Mouse (Mus musculus) heart, embryonic 11.5 days (tissue): ENCODE results near the gene Nars2. TPM values are rescaled to one million over a fixed set of nuclear protein-coding genes. Genes with fewer than 3 reads are reported as not detected.
A peak's percentile ranks its signal among the peaks of the same experiment; 100 is the strongest.

Experiments
- ATAC-seq: fragments of 200-750 bp; cut with Nextera tagmentation; replicated peaks from 2 replicates; pipeline ENCODE4 v1.8.0; 2017; ENCODE audit warnings: moderate library complexity; ENCODE audit not compliant: insufficient number of reproducible peaks, low FRiP score, low TSS enrichment
- H3K27ac ChIP-seq: fragments of 300-500 bp; sonication (generic); 2 replicates; pipeline ENCODE4 v1.5.1; 2014; ENCODE audit warnings: mild to moderate bottlenecking, low read depth, low read length
- H3K27me3 ChIP-seq: fragments of 300-500 bp; sonication (generic); 2 replicates; pipeline ENCODE4 v1.6.1; 2014; ENCODE audit warnings: mild to moderate bottlenecking, low read length, mixed read lengths; ENCODE audit not compliant: control insufficient read depth, insufficient read depth
- H3K36me3 ChIP-seq: fragments of 300-500 bp; sonication (generic); 2 replicates; pipeline ENCODE4 v1.6.1; 2014; ENCODE audit warnings: mild to moderate bottlenecking, low read length, moderate library complexity, mixed read lengths; ENCODE audit not compliant: control insufficient read depth, insufficient read depth
- H3K4me1 ChIP-seq: fragments of 300-500 bp; sonication (generic); 2 replicates; pipeline ENCODE4 v1.6.1; 2014; ENCODE audit warnings: low read length; ENCODE audit not compliant: control insufficient read depth, insufficient read depth
- H3K4me2 ChIP-seq: fragments of 300-500 bp; sonication (generic); 2 replicates; pipeline ENCODE4 v1.6.1; 2014; ENCODE audit warnings: mild to moderate bottlenecking, moderate library complexity
- H3K4me3 ChIP-seq: fragments of 300-500 bp; sonication (generic); 2 replicates; pipeline ENCODE4 v1.5.1; 2014; ENCODE audit warnings: low read depth, low read length
- H3K9ac ChIP-seq: fragments of 300-500 bp; sonication (generic); 2 replicates; pipeline ENCODE4 v1.6.1; 2014; ENCODE audit warnings: mild to moderate bottlenecking, low read depth, low read length, moderate library complexity
- H3K9me3 ChIP-seq: fragments of 300-500 bp; sonication (generic); replicated peaks from 2 replicates; pipeline ENCODE4 v1.6.1; 2016; ENCODE audit warnings: low read length; ENCODE audit not compliant: control insufficient read depth
- WGBS: fragments of 180-500 bp; shearing (Covaris S2); extraction: QIAGEN DNeasy Blood & Tissue Kit; methylation state at CpG from one replicate; pipeline ENCODE4 v1.1.7; 2014; ENCODE audit not compliant: insufficient replicate concordance; 5-methylcytosine and 5-hydroxymethylcytosine counted together
- polyA plus RNA-seq: library from polyadenylated mRNA; unstranded; fragments of >200 nt; fragmentation: Nextera tagmentation; extraction: Ambion mirVana; gene quantifications from 2 replicates; pipeline ENCODE4 v1.2.1, GENCODE M21; 2014

Nars2 gene
- 16.0 and 21.2 TPM in 2 replicates for polyA plus RNA-seq

DNA sequence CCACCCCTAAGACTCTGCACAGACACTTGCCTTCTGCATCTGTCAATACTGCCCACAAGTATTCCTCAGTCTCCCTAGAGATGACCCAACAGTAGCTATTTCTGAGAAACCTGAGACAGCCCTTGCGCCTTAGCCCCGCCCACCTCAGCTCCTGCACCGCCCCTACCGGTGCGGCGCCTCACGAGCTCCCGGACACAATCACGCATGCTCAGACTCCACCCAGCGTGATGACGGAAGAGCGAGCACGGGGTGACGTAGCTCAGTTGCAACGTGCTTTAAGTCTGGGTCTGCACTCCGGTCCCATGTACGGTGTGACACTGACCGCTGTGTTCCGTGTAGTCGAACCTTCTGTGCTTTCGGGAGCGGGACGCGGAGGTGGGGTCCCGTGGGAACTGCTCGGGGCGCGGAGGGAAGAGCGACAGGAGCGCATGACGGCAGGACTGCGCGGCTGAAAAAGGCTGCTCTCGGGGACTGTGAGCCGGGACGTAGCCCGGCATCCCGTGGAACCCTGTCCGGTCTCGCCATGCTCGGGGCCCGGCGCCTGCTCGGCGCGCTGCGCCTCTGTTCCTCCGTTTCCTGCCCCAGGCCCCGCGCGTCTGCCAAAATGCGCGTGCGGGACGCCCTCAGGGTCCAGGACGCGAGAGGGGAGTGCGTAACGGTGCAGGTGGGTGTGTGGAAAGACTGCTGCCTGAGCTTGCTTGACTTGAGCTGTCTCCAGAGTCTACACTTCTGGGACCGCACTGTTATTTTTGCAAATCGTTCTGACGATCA, at the start of gene Nars2:
Gene Nars2 (plus strand): TSS at position 225 of the 771 bp plus-strand sequence.
- Histone ChIP-seq H3K9ac (peak within 1 kb of the TSS; percentile 91), H3K4me2 (peak within 1 kb of the TSS; percentile 73), H3K4me3 (peak within 1 kb of the TSS; percentile 92), H3K27ac (peak within 1 kb of the TSS; percentile 89), H3K9me3 (no peaks in the 10 kb centered on the region), H3K27me3 (no peaks in the 10 kb centered on the region), H3K36me3 (no peaks in the 10 kb centered on the region), H3K4me1 (peaks cover 4% of the 10 kb centered on the region)
- ATAC-seq: peak; percentile 100
- WGBS: 1% methylated on average over 62 of the region's 62 CpGs

DNA sequence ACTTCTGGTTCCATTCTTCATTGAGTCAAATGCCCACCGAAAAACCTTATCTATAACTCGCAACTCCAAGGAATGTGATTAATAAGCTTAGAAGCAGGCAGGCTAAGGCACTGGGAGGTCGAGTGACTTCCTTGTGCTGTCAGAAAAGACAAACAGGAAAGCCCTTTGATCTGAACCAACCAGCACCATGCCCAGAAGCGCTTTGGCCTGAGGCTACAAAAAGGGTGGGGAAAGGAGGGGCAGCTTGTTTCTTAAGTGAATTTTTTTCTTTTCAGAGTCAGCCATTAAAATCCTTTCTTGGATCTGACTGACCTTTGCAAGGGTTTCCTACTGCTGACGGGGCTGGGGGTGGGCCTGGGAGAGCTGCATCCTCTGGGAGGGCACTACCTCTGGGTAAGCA, 49.1 kb upstream of the Nars2 start:
- Histone ChIP-seq H3K27ac (no peak overlapping the region), H3K4me2 (no peak overlapping the region), H3K9ac (no peak overlapping the region), H3K36me3 (no peaks in the 10 kb centered on the region), H3K4me1 (0 out of 2 replicates have a peak, but pooled peaks cover 3% of the 10 kb centered on the region), H3K4me3 (no peak overlapping the region), H3K9me3 (no peaks in the 10 kb centered on the region), H3K27me3 (no peaks in the 10 kb centered on the region)
- no peak for ATAC-seq
- 39% methylated on average over 5 of the region's 5 CpGs for WGBS

DNA sequence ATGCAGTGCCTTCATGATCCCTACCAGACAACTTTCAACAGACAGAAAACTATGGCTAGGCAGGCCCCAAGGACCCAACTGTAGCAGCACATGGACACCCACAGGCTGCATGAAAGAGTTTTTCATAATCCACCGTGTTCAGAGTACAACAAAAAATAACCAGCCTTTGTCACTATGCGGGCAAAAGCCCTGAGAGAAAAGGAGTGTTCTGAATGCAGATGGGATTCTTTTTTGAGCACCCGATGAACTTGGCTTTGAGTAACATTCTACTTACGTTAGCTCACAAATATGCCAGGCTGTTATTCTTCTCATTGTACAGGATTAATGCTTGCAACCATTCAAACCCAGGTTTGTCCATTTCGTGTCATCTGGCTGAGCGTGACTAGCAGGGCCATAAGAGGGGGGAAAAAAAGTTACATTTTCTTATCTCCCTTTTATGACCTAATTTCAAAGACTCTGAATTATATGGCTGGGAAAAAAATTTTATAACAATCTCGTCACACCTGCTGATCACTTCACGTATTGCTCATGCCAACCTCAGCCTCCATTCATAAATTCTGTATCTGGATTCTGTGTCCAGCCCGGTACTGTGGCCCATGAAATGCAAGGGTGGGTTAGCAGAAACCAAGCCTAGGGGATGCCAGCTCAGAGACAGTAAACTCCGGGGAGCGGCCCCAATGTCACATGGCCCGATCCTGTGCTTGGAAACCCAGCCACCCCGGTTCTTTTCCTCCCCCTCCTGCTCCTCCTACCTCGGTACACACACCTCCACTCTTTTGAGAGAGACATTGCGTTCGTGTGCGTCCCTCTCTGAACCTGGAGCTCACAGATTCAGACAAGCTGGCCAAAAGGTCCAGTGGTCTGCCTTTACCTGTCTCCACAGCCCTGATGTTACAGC, 48.0 kb upstream of the Nars2 start:
- H3K9me3 ChIP-seq: no peaks in the 10 kb centered on the region
- ATAC-seq: no peak
- no peak overlapping the region for H3K4me3 ChIP-seq
- H3K27me3 ChIP-seq: no peaks in the 10 kb centered on the region
- no peak overlapping the region for H3K27ac ChIP-seq
- no peaks in the 10 kb centered on the region for H3K36me3 ChIP-seq
- H3K4me1 ChIP-seq: 0 out of 2 replicates have a peak, but pooled peaks cover 3% of the 10 kb centered on the region
- no peak overlapping the region for H3K9ac ChIP-seq
- H3K4me2 ChIP-seq: no peak overlapping the region
- 87% methylated on average over 17 of the region's 17 CpGs for WGBS

DNA sequence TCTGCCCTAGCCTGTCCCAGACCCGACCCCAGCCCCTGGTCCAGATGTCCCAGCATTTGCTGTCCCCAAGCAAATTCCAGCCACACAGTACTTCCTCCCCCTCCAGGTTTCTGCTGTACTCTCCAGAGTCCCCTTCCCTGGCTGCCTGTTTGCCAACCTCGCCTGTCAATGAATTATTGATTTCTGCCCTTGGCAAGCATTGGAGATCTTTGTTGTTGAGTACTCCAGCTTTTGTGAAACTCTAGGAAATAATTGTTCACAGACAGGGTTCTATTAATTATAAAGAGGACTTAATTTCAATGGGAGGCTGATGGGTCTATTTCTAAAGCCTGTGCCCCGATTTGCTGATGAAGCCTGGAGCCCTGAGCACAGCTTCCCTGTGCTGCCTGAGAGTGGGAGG, 46.9 kb upstream of the Nars2 start:
- no peaks in the 10 kb centered on the region for H3K9me3 ChIP-seq
- ATAC-seq: no peak
- H3K36me3 ChIP-seq: no peaks in the 10 kb centered on the region
- no peak overlapping the region for H3K9ac ChIP-seq
- 0 out of 2 replicates have a peak, but pooled peaks cover 3% of the 10 kb centered on the region for H3K4me1 ChIP-seq
- no peak overlapping the region for H3K4me2 ChIP-seq
- no peak overlapping the region for H3K27ac ChIP-seq
- no peaks in the 10 kb centered on the region for H3K27me3 ChIP-seq
- H3K4me3 ChIP-seq: no peak overlapping the region
- WGBS: 61% methylated on average over 3 of the region's 3 CpGs

DNA sequence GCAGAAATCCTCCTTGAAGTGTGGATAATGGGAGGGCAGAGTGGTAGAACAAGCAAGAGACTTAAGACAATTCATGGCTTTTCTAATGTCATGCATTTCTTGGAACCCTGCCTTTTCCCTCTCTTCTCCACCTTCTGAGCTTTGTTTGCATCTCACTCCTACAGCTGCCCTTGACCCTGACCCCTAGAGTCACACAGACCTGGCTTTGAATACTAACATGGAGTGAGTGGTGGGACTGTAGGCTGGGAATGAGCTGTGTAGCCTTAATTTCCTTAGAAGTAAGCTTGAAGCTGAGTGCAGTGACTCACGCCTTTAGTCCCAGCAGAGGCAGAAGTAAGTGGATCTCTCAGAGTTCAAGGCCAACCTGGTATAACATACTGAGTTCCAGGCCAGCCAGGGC, 46.4 kb upstream of the Nars2 start:
- H3K4me2 ChIP-seq: no peak overlapping the region
- H3K27me3 ChIP-seq: no peaks in the 10 kb centered on the region
- ATAC-seq: no peak
- H3K9ac ChIP-seq: no peak overlapping the region
- H3K27ac ChIP-seq: no peak overlapping the region
- H3K9me3 ChIP-seq: no peaks in the 10 kb centered on the region
- no peaks in the 10 kb centered on the region for H3K4me1 ChIP-seq
- H3K4me3 ChIP-seq: no peak overlapping the region
- WGBS: 81% methylated on average over 1 of the region's 1 CpGs
- no peaks in the 10 kb centered on the region for H3K36me3 ChIP-seq

DNA sequence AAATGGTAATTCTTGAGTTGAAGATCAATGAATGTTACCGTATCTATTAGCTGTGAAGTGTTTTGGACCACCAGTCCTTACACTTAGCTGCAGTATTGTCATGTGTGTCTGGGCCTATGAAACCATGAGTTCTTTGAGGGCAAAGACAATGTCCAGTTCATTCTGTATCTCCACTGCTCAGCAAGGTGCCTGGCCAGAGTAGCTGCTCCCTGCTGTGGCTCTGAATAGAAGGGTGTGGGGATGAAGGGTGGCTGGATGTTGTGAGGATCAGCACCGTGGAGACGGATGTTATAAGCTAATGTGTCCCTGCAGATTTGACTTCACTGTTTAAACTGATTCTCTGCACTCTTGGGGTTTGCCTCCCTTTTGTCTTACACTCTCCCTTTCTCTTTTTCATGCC, 45.9 kb upstream of the Nars2 start:
- no peak for ATAC-seq
- no peaks in the 10 kb centered on the region for H3K27me3 ChIP-seq
- no peaks in the 10 kb centered on the region for H3K36me3 ChIP-seq
- no peak overlapping the region for H3K27ac ChIP-seq
- no peak overlapping the region for H3K4me2 ChIP-seq
- H3K4me1 ChIP-seq: no peaks in the 10 kb centered on the region
- no peak overlapping the region for H3K9ac ChIP-seq
- H3K4me3 ChIP-seq: no peak overlapping the region
- no peaks in the 10 kb centered on the region for H3K9me3 ChIP-seq
- WGBS: 81% methylated on average over 3 of the region's 3 CpGs

DNA sequence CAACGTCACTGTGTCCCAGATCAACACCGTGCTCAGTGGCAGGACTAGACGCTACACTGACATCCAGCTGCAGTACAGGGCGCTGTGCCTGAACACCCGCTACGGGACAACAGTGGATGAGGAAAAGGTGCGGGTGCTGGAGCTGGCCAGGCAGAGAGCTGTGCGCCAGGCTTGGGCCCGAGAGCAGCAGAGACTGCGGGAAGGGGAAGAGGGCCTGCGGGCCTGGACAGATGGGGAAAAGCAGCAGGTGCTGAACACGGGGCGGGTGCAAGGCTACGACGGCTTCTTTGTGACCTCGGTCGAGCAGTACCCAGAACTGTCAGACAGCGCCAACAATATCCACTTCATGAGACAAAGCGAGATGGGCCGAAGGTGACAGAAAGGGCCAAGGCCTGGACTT, 45.1 kb upstream of the Nars2 start:
- Histone ChIP-seq H3K27me3 (peaks cover 6% of the 10 kb centered on the region; the same call in 1 of the 2 replicates), H3K36me3 (no peaks in the 10 kb centered on the region), H3K4me3 (no peak overlapping the region), H3K9ac (no peak overlapping the region), H3K4me1 (no peaks in the 10 kb centered on the region), H3K9me3 (no peaks in the 10 kb centered on the region), H3K4me2 (no peak overlapping the region), H3K27ac (no peak overlapping the region)
- no peak for ATAC-seq
- WGBS: 87% methylated on average over 20 of the region's 20 CpGs

DNA sequence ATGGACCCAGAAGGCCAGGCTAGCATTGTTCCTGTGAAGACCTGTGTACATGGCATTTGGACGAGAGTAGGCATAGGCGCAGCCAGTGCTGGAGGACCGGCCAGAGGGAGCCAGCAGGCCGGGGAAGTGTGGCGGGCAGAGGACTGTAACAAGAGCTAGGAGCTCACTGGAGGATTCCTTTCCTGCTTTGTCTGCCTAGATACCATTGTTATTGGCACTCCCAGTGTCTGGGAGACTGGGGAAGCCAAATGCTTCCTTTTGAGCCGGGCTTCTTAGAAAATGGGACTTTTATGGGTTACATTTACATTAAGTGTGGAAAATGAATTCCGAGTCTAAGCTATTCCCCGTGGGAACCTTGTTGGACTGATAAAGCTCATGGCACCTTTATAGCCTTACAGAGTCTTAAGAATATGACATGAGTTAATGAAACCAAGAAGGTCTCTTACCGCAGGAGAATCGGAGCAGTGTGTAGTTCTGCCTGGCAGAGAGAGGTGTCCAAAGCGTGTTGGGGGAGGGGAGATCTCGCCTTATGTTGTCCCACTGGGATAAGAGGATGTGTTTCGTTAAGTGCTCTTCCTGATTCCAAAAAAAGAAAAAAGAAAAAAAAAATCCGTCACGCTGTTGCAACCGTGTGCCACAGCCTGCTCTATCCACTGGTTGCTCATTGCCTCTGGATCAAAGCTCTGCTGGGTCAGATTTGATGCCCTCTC, 43.2 kb upstream of the Nars2 start:
- ATAC-seq: no peak
- 67% methylated on average over 16 of the region's 16 CpGs for WGBS
- Histone ChIP-seq H3K27me3 (peaks cover 12% of the 10 kb centered on the region), H3K36me3 (no peaks in the 10 kb centered on the region), H3K9ac (no peak overlapping the region), H3K4me1 (no peaks in the 10 kb centered on the region), H3K9me3 (no peaks in the 10 kb centered on the region), H3K27ac (no peak overlapping the region), H3K4me3 (no peak overlapping the region), H3K4me2 (no peak overlapping the region)
